Mouse (Mus musculus) spleen, adult 10 weeks (tissue): ENCODE results near the gene Vars. TPM values are rescaled to one million over a fixed set of nuclear protein-coding genes. Genes with fewer than 3 reads are reported as not detected.

Experiments used
- polyA plus RNA-seq: library from polyadenylated mRNA; stranded (reverse); fragments of 350-450 nt; fragmentation: Illumina TruSeq; extraction: RNeasy Lipid Tissue Mini Kit (QIAGEN cat#74804); gene quantifications from one replicate; pipeline ENCODE4 v1.2.3, GENCODE M21; 2015; ENCODE audit warnings: low replicate concordance; ENCODE audit not compliant: insufficient read depth

Vars gene
- polyA plus RNA-seq: 100 TPM

GRCm38 (mm10) chr17:35000717-35001451 lies at the start of gene Vars:
Gene Vars, plus strand, starts transcription at chr17:35000987.

GRCm38 (mm10) chr17:34959130-34959778 lies 41.5 kb upstream of the Vars start, which contains the start of gene Hspa1b:
Gene Hspa1b, minus strand, starts transcription at chr17:34959238.

GRCm38 (mm10) chr17:34969822-34970221 lies 31.0 kb upstream of the Vars start, which contains the start of gene Gm20481:
Gene Gm20481, plus strand, starts transcription at chr17:34969912.

GRCm38 (mm10) chr17:34972069-34972749 lies 28.6 kb upstream of the Vars start, which contains the start of the genes Hspa1a and Hspa1l:
Gene Hspa1a, minus strand, starts transcription at chr17:34972156.
Gene Hspa1l, plus strand, starts transcription at chr17:34972703.

GRCm38 (mm10) chr17:34981690-34982180 lies 19.1 kb upstream of the Vars start, which contains the start of gene Lsm2:
Gene Lsm2, plus strand, starts transcription at chr17:34981862.

GRCm38 (mm10) chr17:35016376-35016775 lies 15.6 kb downstream of the Vars start, which contains the start of gene Vwa7:
Gene Vwa7, plus strand, starts transcription at chr17:35016579.

GRCm38 (mm10) chr17:35027277-35028068 lies 26.7 kb downstream of the Vars start, which contains the start of gene Sapcd1:
Gene Sapcd1, minus strand, starts transcription at chr17:35028016.

GRCm38 (mm10) chr17:35046681-35047455 lies 46.1 kb downstream of the Vars start, which contains the start of gene Msh5:
Gene Msh5, minus strand, starts transcription at chr17:35046745.

GRCm38 (mm10) chr17:35049561-35050016 lies 48.8 kb downstream of the Vars start, which contains the start of gene Clic1:
Gene Clic1, plus strand, starts transcription at chr17:35049966.

GRCm38 (mm10) chr17:35058911-35059892 lies 58.4 kb downstream of the Vars start, which contains the start of gene Ddah2:
Gene Ddah2, plus strand, starts transcription at chr17:35059035.

GRCm38 (mm10) chr17:35064951-35065947 lies 64.5 kb downstream of the Vars start, which contains the start of gene Ly6g6c:
Gene Ly6g6c, plus strand, starts transcription at chr17:35065388.

Other genes starting within 250 kb of the Vars start
- gene Cyp21a1, start 196.4 kb upstream of the Vars start, polyA plus RNA-seq: 1.4 TPM
- 32.1 TPM for gene Stk19, start 164.0 kb upstream of the Vars start, polyA plus RNA-seq
- 22.4 TPM for gene Dxo, start 164.0 kb upstream of the Vars start, polyA plus RNA-seq
- 31.3 TPM for gene Skiv2l, start 150.8 kb upstream of the Vars start, polyA plus RNA-seq
- gene Nelfe, start 150.6 kb upstream of the Vars start, polyA plus RNA-seq: 16.3 TPM
- 101 TPM for gene Cfb, start 138.5 kb upstream of the Vars start, polyA plus RNA-seq
- gene Zbtb12, start 121.5 kb upstream of the Vars start, polyA plus RNA-seq: 3.5 TPM
- gene Gm20547, start 118.9 kb upstream of the Vars start, polyA plus RNA-seq: not detected
- 38.7 TPM for gene C2, start 102.7 kb upstream of the Vars start, polyA plus RNA-seq
- gene Ehmt2, start 102.5 kb upstream of the Vars start, polyA plus RNA-seq: 55.6 TPM
- gene Slc44a4, start 86.5 kb upstream of the Vars start, polyA plus RNA-seq: not detected
- gene Neu1, start 69.7 kb upstream of the Vars start, polyA plus RNA-seq: 21.7 TPM
- gene Hspa1b, start 41.7 kb upstream of the Vars start, polyA plus RNA-seq: 1.2 TPM
- gene Gm20481, start 31.1 kb upstream of the Vars start, polyA plus RNA-seq: not detected
- 0.52 TPM for gene Hspa1a, start 28.8 kb upstream of the Vars start, polyA plus RNA-seq
- not detected for gene Hspa1l, start 28.3 kb upstream of the Vars start, polyA plus RNA-seq
- 45.5 TPM for gene Lsm2, start 19.1 kb upstream of the Vars start, polyA plus RNA-seq
- gene Vwa7, start 15.6 kb downstream of the Vars start, polyA plus RNA-seq: 0.54 TPM
- 2.6 TPM for gene Sapcd1, start 27.0 kb downstream of the Vars start, polyA plus RNA-seq
- 6.1 TPM for gene Msh5, start 45.8 kb downstream of the Vars start, polyA plus RNA-seq
- 228 TPM for gene Clic1, start 49.0 kb downstream of the Vars start, polyA plus RNA-seq
- gene Ddah2, start 58.0 kb downstream of the Vars start, polyA plus RNA-seq: 3.2 TPM
- 0.26 TPM for gene Ly6g6c, start 64.4 kb downstream of the Vars start, polyA plus RNA-seq
- gene Mpig6b, start 65.2 kb downstream of the Vars start, polyA plus RNA-seq: 2.5 TPM
- gene Ly6g6e, start 75.9 kb downstream of the Vars start, polyA plus RNA-seq: not detected
- gene Ly6g6d, start 77.1 kb downstream of the Vars start, polyA plus RNA-seq: not detected
- 0.93 TPM for gene Ly6g6f, start 84.6 kb downstream of the Vars start, polyA plus RNA-seq
- 19.7 TPM for gene Abhd16a, start 88.3 kb downstream of the Vars start, polyA plus RNA-seq
- not detected for gene Ly6g5c, start 107.3 kb downstream of the Vars start, polyA plus RNA-seq
- 1.6 TPM for gene Ly6g5b, start 114.4 kb downstream of the Vars start, polyA plus RNA-seq
- 24.2 TPM for gene Gpank1, start 120.5 kb downstream of the Vars start, polyA plus RNA-seq
- 133 TPM for gene Csnk2b, start 121.1 kb downstream of the Vars start, polyA plus RNA-seq
- 15.5 TPM for gene D17H6S53E, start 125.4 kb downstream of the Vars start, polyA plus RNA-seq
- gene Apom, start 131.1 kb downstream of the Vars start, polyA plus RNA-seq: 0.33 TPM
- gene Bag6, start 134.2 kb downstream of the Vars start, polyA plus RNA-seq: 69.9 TPM
- 58.2 TPM for gene Prrc2a, start 163.9 kb downstream of the Vars start, polyA plus RNA-seq
- gene Aif1, start 175.1 kb downstream of the Vars start, polyA plus RNA-seq: 157 TPM
- gene Lst1, start 187.5 kb downstream of the Vars start, polyA plus RNA-seq: 139 TPM
- gene Ltb, start 193.5 kb downstream of the Vars start, polyA plus RNA-seq: 99.6 TPM
- gene Tnf, start 201.0 kb downstream of the Vars start, polyA plus RNA-seq: 15.3 TPM
- gene Lta, start 204.4 kb downstream of the Vars start, polyA plus RNA-seq: 24.3 TPM
- 0.72 TPM for gene Gm16181, start 219.8 kb downstream of the Vars start, polyA plus RNA-seq
- gene Atp6v1g2, start 232.7 kb downstream of the Vars start, polyA plus RNA-seq: 14.4 TPM
- gene Nfkbil1, start 234.8 kb downstream of the Vars start, polyA plus RNA-seq: 3.1 TPM
- gene Ddx39b, start 240.8 kb downstream of the Vars start, polyA plus RNA-seq: 220 TPM